Mouse (Mus musculus) kidney, adult 8-10 months (tissue): ENCODE data around the gene Copz2.
"Not testable (repeated sequence)": the region's sequence is repeated elsewhere in the genome, so short reads cannot be mapped to it uniquely, and the experiment has no call there.

Experiments used
- DNase-seq, 2 experiments: peaks; one replicate each; pipeline ENCODE4 v3.0.0; 2022

Copz2 gene

GRCm38 (mm10) chr11:96829403-96829812 lies 20.3 kb upstream of the Copz2 start:
- DNase-seq, result peak; percentile 78 to 85

- peak; percentile 99 to 100 for DNase-seq
Observed at GRCm38 (mm10) chr11:96829813-96830538, 19.7 kb upstream of the Copz2 start, which contains the start of gene Nfe2l1. TSS of gene Nfe2l1 (minus strand) at chr11:96829968.

- no peak for DNase-seq
Observed at GRCm38 (mm10) chr11:96830539-96831216, 19.0 kb upstream of the Copz2 start.

GRCm38 (mm10) chr11:96831516-96831915 lies 18.2 kb upstream of the Copz2 start:
- DNase-seq, result peak; percentile 62 to 88

- no peak for DNase-seq
Observed at GRCm38 (mm10) chr11:96832541-96832940, 17.1 kb upstream of the Copz2 start.

GRCm38 (mm10) chr11:96832973-96833372 lies 16.7 kb upstream of the Copz2 start:
- no peak for DNase-seq

- no peak for DNase-seq
Observed at GRCm38 (mm10) chr11:96834127-96834526, 15.5 kb upstream of the Copz2 start.

GRCm38 (mm10) chr11:96837298-96837697 lies 12.4 kb upstream of the Copz2 start:
- no peak for DNase-seq

GRCm38 (mm10) chr11:96838341-96838740 lies 11.3 kb upstream of the Copz2 start:
- no peak for DNase-seq

GRCm38 (mm10) chr11:96839428-96839827 lies 10.2 kb upstream of the Copz2 start:
- DNase-seq, result no peak

GRCm38 (mm10) chr11:96839877-96840276 lies 9.8 kb upstream of the Copz2 start:
- DNase-seq, result no peak

- DNase-seq, result no peak
Observed at GRCm38 (mm10) chr11:96840290-96840689, 9.4 kb upstream of the Copz2 start.

GRCm38 (mm10) chr11:96843627-96844026 lies 6.0 kb upstream of the Copz2 start:
- no peak for DNase-seq

GRCm38 (mm10) chr11:96847240-96847639 lies 2.4 kb upstream of the Copz2 start:
- DNase-seq, result no peak

- no peak for DNase-seq
Observed at GRCm38 (mm10) chr11:96848694-96849093, 976 bp upstream of the Copz2 start.

GRCm38 (mm10) chr11:96849145-96849544 lies 525 bp upstream of the Copz2 start:
- DNase-seq, result not testable (repeated sequence)

GRCm38 (mm10) chr11:96857446-96857845 lies 7.8 kb downstream of the Copz2 start:
- DNase-seq, result no peak

GRCm38 (mm10) chr11:96859635-96860034 lies 10.0 kb downstream of the Copz2 start:
- no peak for DNase-seq

- DNase-seq, result peak; percentile 77 to 87
Observed at GRCm38 (mm10) chr11:96860564-96860963, 10.9 kb downstream of the Copz2 start.

- peak; percentile 54 to 62 for DNase-seq
Observed at GRCm38 (mm10) chr11:96861446-96861845, 11.8 kb downstream of the Copz2 start.

- peak; percentile 95 to 97 for DNase-seq
Observed at GRCm38 (mm10) chr11:96861878-96862289, 12.2 kb downstream of the Copz2 start.

GRCm38 (mm10) chr11:96862534-96862933 lies 12.9 kb downstream of the Copz2 start:
- peak; percentile 19 to 27 for DNase-seq

- DNase-seq, result peak; percentile 65 to 82
Observed at GRCm38 (mm10) chr11:96863206-96863995, 13.7 kb downstream of the Copz2 start.
